Mouse (Mus musculus): ENCODE measurements around the gene Zscan4d. TPM values are rescaled to one million over a fixed set of nuclear protein-coding genes. Genes with fewer than 3 reads are reported as not detected.
"Not testable (repeated sequence)": the region's sequence is repeated elsewhere in the genome, so short reads cannot be mapped to it uniquely, and the experiment has no call there.

The Zscan4d gene
- polyA plus RNA-seq (2014; fragmentation: Nextera tagmentation; extraction: Ambion mirVana), result not detected in 2 replicates

DNA sequence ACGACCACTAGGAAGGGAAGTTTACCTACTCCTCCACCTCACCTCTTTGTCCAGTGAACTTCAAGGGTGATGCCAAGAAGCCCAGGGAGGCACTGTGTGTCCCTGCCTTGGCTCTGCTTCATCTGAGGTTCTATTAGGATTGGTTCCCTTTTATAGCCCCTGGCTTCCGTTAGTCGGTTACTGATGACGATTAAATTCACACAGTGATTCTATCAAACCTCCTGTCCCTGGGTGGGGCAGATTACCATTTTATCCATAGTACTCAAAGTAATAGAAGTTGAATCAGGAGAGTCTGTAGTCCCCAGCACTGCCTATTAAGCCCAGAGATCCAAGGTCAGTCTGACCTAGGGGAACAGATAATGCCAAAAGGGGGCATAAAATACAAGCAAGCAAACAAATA is at the start of gene Zscan4d:
Gene Zscan4d (minus strand): TSS at position 101 of the 400 bp plus-strand sequence.
- not testable (repeated sequence) for H3K9me3 ChIP-seq (ENCODE audit: control insufficient read depth, low read length); H3K4me1 ChIP-seq (replicated peaks; ENCODE audit: control insufficient read depth, insufficient read depth, low read length); H3K27ac ChIP-seq (ENCODE audit: low read depth); DNase-seq (ENCODE audit: low spot score); H3K4me3 ChIP-seq (ENCODE audit: low read depth, low read length); H3K36me3 ChIP-seq (ENCODE audit: control insufficient read depth, insufficient read depth, low read length); H3K27me3 ChIP-seq (replicated peaks; ENCODE audit: control insufficient read depth, insufficient read depth, low read length); H3K4me2 ChIP-seq (ENCODE audit: low read length); H3K9ac ChIP-seq (ENCODE audit: low read length); ATAC-seq (replicated peaks; ENCODE audit: low FRiP score, low TSS enrichment, low read depth)
- WGBS, result 89% methylated on average over 4 of the region's 4 CpGs

DNA sequence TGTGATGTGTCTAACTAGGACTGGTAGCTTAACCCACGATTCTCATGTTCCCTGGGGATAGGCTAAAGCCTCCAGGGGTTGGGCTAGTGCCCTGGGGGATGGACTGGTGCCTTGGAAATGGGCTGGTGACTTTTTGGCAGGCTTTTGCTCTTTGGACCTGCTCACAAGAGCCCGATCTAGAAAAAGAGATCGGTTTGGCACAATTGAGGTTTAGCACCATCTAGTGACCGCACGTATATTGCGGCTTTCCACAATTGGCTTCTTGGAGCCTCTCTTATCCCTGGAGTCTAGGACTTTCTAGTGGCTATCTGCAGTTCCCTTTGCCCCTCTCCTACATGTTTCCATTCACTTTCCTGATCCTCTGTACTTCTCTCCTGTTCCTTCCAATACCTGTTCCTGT is 7.9 kb downstream of the Zscan4d start:
- H3K36me3 ChIP-seq (ENCODE audit: control insufficient read depth, insufficient read depth, low read length); H3K4me1 ChIP-seq (replicated peaks; ENCODE audit: control insufficient read depth, insufficient read depth, low read length); H3K9ac ChIP-seq (ENCODE audit: low read length); H3K27me3 ChIP-seq (replicated peaks; ENCODE audit: control insufficient read depth, insufficient read depth, low read length); H3K4me3 ChIP-seq (ENCODE audit: low read depth, low read length); ATAC-seq (replicated peaks; ENCODE audit: low FRiP score, low TSS enrichment, low read depth); DNase-seq (ENCODE audit: low spot score); H3K9me3 ChIP-seq (ENCODE audit: control insufficient read depth, low read length); H3K27ac ChIP-seq (ENCODE audit: low read depth); H3K4me2 ChIP-seq (ENCODE audit: low read length): not testable (repeated sequence)
- 41% methylated on average over 6 of the region's 6 CpGs for WGBS

Other genes starting within 250 kb of the Zscan4d start
- not detected in 2 replicates for gene Zscan4c, start 160.4 kb downstream of the Zscan4d start, polyA plus RNA-seq (2014; fragmentation: Nextera tagmentation; extraction: Ambion mirVana)
- gene Zscan4-ps1, start 96.5 kb downstream of the Zscan4d start, polyA plus RNA-seq (2014; fragmentation: Nextera tagmentation; extraction: Ambion mirVana), result not detected in 2 replicates
- gene Zscan4e, start 144.5 kb upstream of the Zscan4d start, polyA plus RNA-seq (2014; fragmentation: Nextera tagmentation; extraction: Ambion mirVana), result not detected in 2 replicates
- gene Zscan4f, start 231.8 kb upstream of the Zscan4d start, polyA plus RNA-seq (2014; fragmentation: Nextera tagmentation; extraction: Ambion mirVana), result not detected in 2 replicates